Mouse (Mus musculus) lung, postnatal 0 days (tissue): ENCODE measurements at regions not wholly inside any gene's neighbourhood (a gene's known extent, or its start where the extent isn't known, plus 50 kb on each side); places are given as distances from the start of the nearest gene placed in this dataset.

Experiments
- CTCF ChIP-seq: IDR thresholded peaks from 2 replicates; pipeline ENCODE4 v1.5.1; 2016; ENCODE audit warnings: antibody characterized with exemption, mild to moderate bottlenecking
- EP300 ChIP-seq: IDR thresholded peaks from 2 replicates; pipeline ENCODE4 v1.6.1; 2016; ENCODE audit warnings: antibody characterized with exemption, mild to moderate bottlenecking, control low read depth

- TF ChIP-seq CTCF: no peak
- TF ChIP-seq EP300: no peak
These were observed 83.0 kb upstream of the Gm11232 start for GRCm38 (mm10) chr4:71840774-71841146.
